Mouse (Mus musculus) liver, postnatal 0 days (tissue): ENCODE measurements at regions not wholly inside any gene's neighbourhood (a gene's known extent, or its start where the extent isn't known, plus 50 kb on each side); places are given as distances from the start of the nearest gene placed in this dataset.

Experiments
- CTCF ChIP-seq: sonication (generic); IDR thresholded peaks from 2 replicates; pipeline ENCODE4 v1.5.1; 2016; ENCODE audit warnings: antibody characterized with exemption, low read depth
- EP300 ChIP-seq: IDR thresholded peaks from 2 replicates; pipeline ENCODE4 v1.6.1; 2016; ENCODE audit warnings: antibody characterized with exemption, low read depth, mild to moderate bottlenecking

DNA sequence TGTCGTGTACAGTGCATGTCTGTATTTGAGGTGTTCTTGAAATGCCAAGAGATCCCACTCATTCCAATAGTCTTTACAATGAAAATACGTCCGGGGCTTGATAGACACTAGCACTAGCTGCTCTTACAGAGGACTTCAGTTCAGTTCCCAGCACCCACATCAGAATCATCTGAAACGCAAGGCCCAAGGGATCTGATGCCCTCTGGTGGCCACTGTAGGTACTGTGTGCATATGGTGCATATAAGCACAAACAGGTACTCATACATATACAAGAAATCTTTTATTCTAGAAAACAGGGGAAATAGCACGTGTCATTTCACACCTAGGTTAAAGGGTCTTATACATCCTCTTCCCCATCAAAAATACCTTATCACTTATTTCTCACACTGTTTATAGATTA is 513.5 kb downstream of the Efnb2 start:
- TF ChIP-seq CTCF (peak; percentile 44), EP300 (no peak)
